Mouse (Mus musculus) MEL (cell line): ENCODE data around the gene Psmc5. TPM values are rescaled to one million over a fixed set of nuclear protein-coding genes. Genes with fewer than 3 reads are reported as not detected.

ENCODE experiments used
- DNase-seq: peaks from one replicate; pipeline ENCODE4 v3.0.0; 2011; ENCODE audit warnings: low read depth, low spot score
- H3K27ac ChIP-seq: 2 replicates; pipeline ENCODE4 v1.5.1; 2012; ENCODE audit warnings: low read depth, mild to moderate bottlenecking, control low read depth, low read length, moderate library complexity; ENCODE audit not compliant: control insufficient read depth
- H3K27me3 ChIP-seq, 2 experiments: fragments of 150-350 bp in 1 of 2; sonication (generic) in 1 of 2; 2 replicates each; pipeline ENCODE4 v1.6.1; 2012; ENCODE audit warnings: low read length in 2 of 2, mild to moderate bottlenecking in 2 of 2, improper control_type of control experiment in 1 of 2, moderate library complexity in 1 of 2; ENCODE audit not compliant: insufficient read depth in 2 of 2, control insufficient read depth in 1 of 2
- H3K36me3 ChIP-seq, 2 experiments: 2 replicates each; pipeline ENCODE4 v1.6.1; 2012 to 2014; ENCODE audit warnings: low read length in 2 of 2, improper control_type of control experiment in 1 of 2, inconsistent platforms in 1 of 2, mild to moderate bottlenecking in 1 of 2; ENCODE audit not compliant: insufficient read depth in 2 of 2, control insufficient read depth in 1 of 2
- H3K4me1 ChIP-seq, 2 experiments: fragments of 150-350 bp in 1 of 2; sonication (generic) in 1 of 2; 2 replicates each; pipeline ENCODE4 v1.6.1; 2012; ENCODE audit warnings: low read length in 2 of 2, improper control_type of control experiment in 1 of 2, mild to moderate bottlenecking in 1 of 2; ENCODE audit not compliant: insufficient read depth in 2 of 2, control insufficient read depth in 1 of 2
- H3K4me3 ChIP-seq, 2 experiments: fragments of 150-350 bp in 1 of 2; sonication (generic) in 1 of 2; 2 replicates each; pipeline ENCODE4 v1.5.1; 2012; ENCODE audit warnings: low read depth in 2 of 2, low read length in 2 of 2, mild to moderate bottlenecking in 2 of 2, moderate library complexity in 2 of 2, control low read depth in 1 of 2, improper control_type of control experiment in 1 of 2; ENCODE audit not compliant: control insufficient read depth in 1 of 2, insufficient read depth in 1 of 2
- H3K79me2 ChIP-seq: 2 replicates; pipeline ENCODE4 v1.6.1; 2012; ENCODE audit warnings: mild to moderate bottlenecking, low read length, moderate library complexity; ENCODE audit not compliant: control insufficient read depth, poor library complexity, insufficient read depth
- H3K9ac ChIP-seq: 2 replicates; pipeline ENCODE4 v1.6.1; 2012; ENCODE audit warnings: low read depth, mild to moderate bottlenecking, control low read depth, low read length, moderate library complexity; ENCODE audit not compliant: control insufficient read depth, poor library complexity, severe bottlenecking
- H3K9me3 ChIP-seq: fragments of 150-350 bp; sonication (generic); replicated peaks from 2 replicates; pipeline ENCODE4 v1.6.1; 2012; ENCODE audit warnings: mild to moderate bottlenecking, low read length, improper control_type of control experiment, moderate library complexity; ENCODE audit not compliant: insufficient read depth
- BHLHE40 ChIP-seq: IDR thresholded peaks from 2 replicates; pipeline ENCODE4 v1.6.1; 2012; ENCODE audit warnings: low read depth, mild to moderate bottlenecking, inconsistent platforms, low read length, improper control_type of control experiment, borderline replicate concordance
- CHD1 ChIP-seq: IDR thresholded peaks from 2 replicates; pipeline ENCODE4 v1.6.1; 2012; ENCODE audit warnings: low read depth, mild to moderate bottlenecking, inconsistent platforms, low read length, improper control_type of control experiment
- CHD2 ChIP-seq: IDR thresholded peaks from 2 replicates; pipeline ENCODE4 v1.6.1; 2011; ENCODE audit warnings: low read length, improper control_type of control experiment
- CTCF ChIP-seq, 3 experiments: IDR thresholded peaks in 2 of 3; conservative IDR thresholded peaks in 1 of 3; 2 replicates each; pipeline ENCODE4 v1.5.1; 2011 to 2012; ENCODE audit warnings: low read length in 3 of 3, low read depth in 2 of 3, mild to moderate bottlenecking in 2 of 3, improper control_type of control experiment in 1 of 3, inconsistent platforms in 1 of 3, mixed read lengths in 1 of 3, moderate library complexity in 1 of 3; ENCODE audit not compliant: control insufficient read depth in 1 of 3, insufficient read depth in 1 of 3, poor library complexity in 1 of 3, severe bottlenecking in 1 of 3
- E2F4 ChIP-seq: IDR thresholded peaks from 2 replicates; pipeline ENCODE4 v1.6.1; 2011; ENCODE audit warnings: low read depth, low read length, improper control_type of control experiment, borderline replicate concordance
- ELF1 ChIP-seq: IDR thresholded peaks from 2 replicates; pipeline ENCODE4 v1.6.1; 2014; ENCODE audit warnings: low read depth, mild to moderate bottlenecking, inconsistent platforms, low read length, improper control_type of control experiment, moderate library complexity
- EP300 ChIP-seq, 2 experiments: IDR thresholded peaks; 2 replicates each; pipeline ENCODE4 v1.6.1; 2011; ENCODE audit warnings: improper control_type of control experiment in 2 of 2, low read length in 2 of 2, low read depth in 1 of 2, mild to moderate bottlenecking in 1 of 2
- MAFK ChIP-seq: IDR thresholded peaks from 2 replicates; pipeline ENCODE4 v1.6.1; 2011; ENCODE audit warnings: low read depth, mild to moderate bottlenecking, low read length, improper control_type of control experiment, borderline replicate concordance
- MYB ChIP-seq: IDR thresholded peaks from 2 replicates; pipeline ENCODE4 v1.6.1; 2011; ENCODE audit warnings: mild to moderate bottlenecking, low read depth, low read length, improper control_type of control experiment
- NELFE ChIP-seq: IDR thresholded peaks from 2 replicates; pipeline ENCODE4 v1.6.1; 2011; ENCODE audit warnings: low read depth, low read length, improper control_type of control experiment
- POLR2AphosphoS2 ChIP-seq: IDR thresholded peaks from 2 replicates; pipeline ENCODE4 v1.6.1; 2011; ENCODE audit warnings: low read length, improper control_type of control experiment
- TBP ChIP-seq: IDR thresholded peaks from 2 replicates; pipeline ENCODE4 v1.8.0; 2011; ENCODE audit warnings: low read depth, low read length, improper control_type of control experiment
- TCF12 ChIP-seq: IDR thresholded peaks from 2 replicates; pipeline ENCODE4 v1.6.1; 2014; ENCODE audit warnings: low read depth, mild to moderate bottlenecking, inconsistent platforms, low read length, improper control_type of control experiment, moderate library complexity
- ZC3H11A ChIP-seq: IDR thresholded peaks from 2 replicates; pipeline ENCODE4 v1.6.1; 2012; ENCODE audit warnings: low read depth, mild to moderate bottlenecking, inconsistent platforms, low read length, improper control_type of control experiment
- ZKSCAN1 ChIP-seq: IDR thresholded peaks from 2 replicates; pipeline ENCODE4 v1.6.1; 2012; ENCODE audit warnings: low read depth, mild to moderate bottlenecking, inconsistent platforms, low read length, improper control_type of control experiment, moderate library complexity
- polyA plus RNA-seq, 2 experiments: library from polyadenylated mRNA; stranded (reverse) in 1 of 2; unstranded in 1 of 2; fragments of >175 nt in 1 of 2; fragments of >200 nt in 1 of 2; gene quantifications; 2 replicates each; pipeline versions ENCODE4 v1.2.1 to v1.2.4; 2012; ENCODE audit warnings: low replicate concordance in 2 of 2, low read depth in 1 of 2; ENCODE audit not compliant: insufficient read length in 2 of 2, insufficient read depth in 1 of 2, missing spikeins in 1 of 2
- total RNA-seq: library from RNA; depleted of rRNA; stranded (reverse); fragments of 300-350 nt; gene quantifications from 2 replicates; pipeline ENCODE4 v1.2.3, GENCODE M21; 2012

Gene Psmc5
- total and polyA plus RNA-seq, 3 experiments, result 112 to 426 (median 290) TPM

- no peak for TF ChIP-seq CHD2
- no peak for TF ChIP-seq POLR2AphosphoS2
- no peak for TF ChIP-seq MYB
- no peak for TF ChIP-seq ZC3H11A
- no peak for TF ChIP-seq TBP
- no peak for TF ChIP-seq CHD1
- TF ChIP-seq TCF12, result no peak
- TF ChIP-seq ELF1, result no peak
- TF ChIP-seq BHLHE40, result no peak
- no peak for TF ChIP-seq ZKSCAN1
- no peak for TF ChIP-seq MAFK
- no peak for TF ChIP-seq E2F4
- no peak for TF ChIP-seq NELFE
- no peaks in the 10 kb centered on the region for H3K9me3 ChIP-seq
- H3K4me3 ChIP-seq, result no peak overlapping the region
- H3K27me3 ChIP-seq, result no peaks in the 10 kb centered on the region
- peaks cover 13 to 18% of the 10 kb centered on the region in 2 experiments for H3K36me3 ChIP-seq
- H3K9ac ChIP-seq, result no peak overlapping the region
- DNase-seq, result no peak
- H3K4me1 ChIP-seq, result peaks cover 0 to 28% of the 10 kb centered on the region in 2 experiments; a peak in 3 of 4 replicates
- no peak overlapping the region for H3K27ac ChIP-seq
- peaks cover 43% of the 10 kb centered on the region for H3K79me2 ChIP-seq
Measured at GRCm38 (mm10) chr11:106269060-106269431, 13.1 kb downstream of the Psmc5 start.

- Histone ChIP-seq H3K9ac (peak overlapping the region; percentile 98), H3K27ac (peak overlapping the region; percentile 78), H3K36me3 (peaks cover 5 to 17% of the 10 kb centered on the region in 2 experiments; a peak in 3 of 4 replicates), H3K4me1 (peaks cover 0 to 34% of the 10 kb centered on the region in 2 experiments; a peak in 3 of 4 replicates)
- peak; percentile 27 for DNase-seq
- TF ChIP-seq EP300 (IDR thresholded peaks at IDR 0.05; ENCODE audit: low read depth in 1 of 2, low read length in 2 of 2), result no peak
- TF ChIP-seq CTCF (IDR thresholded peaks at IDR 0.05 in 2 of 3, conservative IDR thresholded peaks at IDR 0.05 in 1 of 3; ENCODE audit: control insufficient read depth in 1 of 3, insufficient read depth in 1 of 3, low read depth in 2 of 3, low read length in 3 of 3, poor library complexity in 1 of 3, severe bottlenecking in 1 of 3), result peak in 1 of 3 experiments; percentile 2; a peak in 1 of 6 replicates
- TF ChIP-seq, all 39 proteins: peak for 1
- peak overlapping the region; percentile 89 to 93 for H3K4me3 ChIP-seq
- no peaks in the 10 kb centered on the region for H3K27me3 ChIP-seq
- H3K9me3 ChIP-seq, result no peaks in the 10 kb centered on the region
- peaks cover 43% of the 10 kb centered on the region for H3K79me2 ChIP-seq
Measured at GRCm38 (mm10) chr11:106271131-106271793, 15.3 kb downstream of the Psmc5 start.
